Mouse (Mus musculus): ENCODE results near the gene Itgb2l. TPM values are rescaled to one million over a fixed set of nuclear protein-coding genes. Genes with fewer than 3 reads are reported as not detected.
"Not testable (repeated sequence)": the region's sequence is repeated elsewhere in the genome, so short reads cannot be mapped to it uniquely, and the experiment has no call there.

Gene Itgb2l
- polyA plus RNA-seq, 1 experiment from 2014 or later: 0.17 TPM

- no peak overlapping the region for H3K4me2 ChIP-seq
- no peaks in the 10 kb centered on the region for H3K27me3 ChIP-seq (ENCODE audit: control insufficient read depth, insufficient read depth, low read length)
- H3K9me3 ChIP-seq (replicated peaks; ENCODE audit: control insufficient read depth, low read length): no peaks in the 10 kb centered on the region
- no peak overlapping the region for H3K9ac ChIP-seq (ENCODE audit: low read depth, low read length)
- no peak overlapping the region for H3K27ac ChIP-seq (ENCODE audit: low read depth, low read length)
- ATAC-seq (replicated peaks; ENCODE audit: insufficient number of reproducible peaks, low FRiP score, low TSS enrichment): no peak
- H3K4me1 ChIP-seq (ENCODE audit: control insufficient read depth, insufficient read depth, low read length): peaks cover 10% of the 10 kb centered on the region
- WGBS (ENCODE audit: insufficient replicate concordance): 68% methylated on average over 4 of the region's 4 CpGs
- H3K4me3 ChIP-seq (ENCODE audit: low read depth, low read length): no peak overlapping the region
- no peaks in the 10 kb centered on the region for H3K36me3 ChIP-seq (ENCODE audit: control insufficient read depth, insufficient read depth, low read length)
Measured at GRCm38 (mm10) chr16:96468698-96469097, 25.3 kb upstream of the Itgb2l start.

GRCm38 (mm10) chr16:96468011-96468410 lies 24.6 kb upstream of the Itgb2l start:
- whole genome bisulfite sequencing (ENCODE audit: insufficient replicate concordance): 60% methylated on average over 4 of the region's 4 CpGs
- Histone ChIP-seq H3K4me1 (ENCODE audit: control insufficient read depth, insufficient read depth, low read length) (peaks cover 10% of the 10 kb centered on the region), H3K9me3 (replicated peaks; ENCODE audit: control insufficient read depth, low read length) (no peaks in the 10 kb centered on the region), H3K27me3 (ENCODE audit: control insufficient read depth, insufficient read depth, low read length) (no peaks in the 10 kb centered on the region), H3K4me2 (no peak overlapping the region), H3K4me3 (ENCODE audit: low read depth, low read length) (no peak overlapping the region), H3K27ac (ENCODE audit: low read depth, low read length) (no peak overlapping the region), H3K36me3 (ENCODE audit: control insufficient read depth, insufficient read depth, low read length) (no peaks in the 10 kb centered on the region), H3K9ac (ENCODE audit: low read depth, low read length) (no peak overlapping the region)
- ATAC-seq (replicated peaks; ENCODE audit: insufficient number of reproducible peaks, low FRiP score, low TSS enrichment): no peak

- Histone ChIP-seq H3K27me3 (ENCODE audit: control insufficient read depth, insufficient read depth, low read length) (no peaks in the 10 kb centered on the region), H3K9ac (ENCODE audit: low read depth, low read length) (no peak within 1 kb of the TSS), H3K9me3 (replicated peaks; ENCODE audit: control insufficient read depth, low read length) (no peaks in the 10 kb centered on the region), H3K4me1 (ENCODE audit: control insufficient read depth, insufficient read depth, low read length) (peaks cover 5% of the 10 kb centered on the region), H3K36me3 (ENCODE audit: control insufficient read depth, insufficient read depth, low read length) (no peaks in the 10 kb centered on the region), H3K27ac (ENCODE audit: low read depth, low read length) (no peak within 1 kb of the TSS), H3K4me2 (no peak within 1 kb of the TSS), H3K4me3 (ENCODE audit: low read depth, low read length) (no peak within 1 kb of the TSS)
- no peak for ATAC-seq (replicated peaks; ENCODE audit: insufficient number of reproducible peaks, low FRiP score, low TSS enrichment)
- 10% methylated on average over 8 of the region's 8 CpGs for WGBS (ENCODE audit: insufficient replicate concordance)
Measured at GRCm38 (mm10) chr16:96467445-96467844, 24.0 kb upstream of the Itgb2l start, which contains the start of gene Pcp4. Gene Pcp4 (plus strand): TSS chr16:96467606.

GRCm38 (mm10) chr16:96460788-96461187 lies 17.4 kb upstream of the Itgb2l start:
- Histone ChIP-seq H3K9ac (ENCODE audit: low read depth, low read length) (no peak overlapping the region), H3K9me3 (replicated peaks; ENCODE audit: control insufficient read depth, low read length) (no peaks in the 10 kb centered on the region), H3K27ac (ENCODE audit: low read depth, low read length) (no peak overlapping the region), H3K4me3 (ENCODE audit: low read depth, low read length) (no peak overlapping the region), H3K4me1 (ENCODE audit: control insufficient read depth, insufficient read depth, low read length) (no peaks in the 10 kb centered on the region), H3K27me3 (ENCODE audit: control insufficient read depth, insufficient read depth, low read length) (0 out of 2 replicates have a peak, but pooled peaks cover 2% of the 10 kb centered on the region), H3K4me2 (no peak overlapping the region), H3K36me3 (ENCODE audit: control insufficient read depth, insufficient read depth, low read length) (no peaks in the 10 kb centered on the region)
- 68% methylated on average over 3 of the region's 3 CpGs for WGBS (ENCODE audit: insufficient replicate concordance)
- ATAC-seq (replicated peaks; ENCODE audit: insufficient number of reproducible peaks, low FRiP score, low TSS enrichment): no peak

DNA sequence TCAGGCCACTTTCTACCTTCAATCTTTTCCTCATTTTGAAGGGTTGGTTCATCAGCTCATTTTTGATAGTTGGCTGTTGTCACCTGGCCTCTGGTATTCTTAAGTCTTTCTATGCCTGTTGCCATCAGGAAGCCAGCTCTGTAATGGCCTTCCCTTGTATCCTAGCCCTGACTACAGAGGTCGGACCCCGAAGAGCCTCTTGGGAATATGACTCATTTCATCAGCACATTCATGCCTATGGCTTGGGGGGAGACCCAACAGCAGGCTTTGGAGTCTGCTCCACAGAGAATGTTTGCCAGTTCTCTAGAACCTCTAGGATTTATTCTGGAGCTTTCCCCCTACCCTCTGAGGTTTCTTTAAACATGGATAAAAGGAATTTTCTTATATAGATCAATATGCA lies 15.9 kb upstream of the Itgb2l start:
- no peak for ATAC-seq (replicated peaks; ENCODE audit: insufficient number of reproducible peaks, low FRiP score, low TSS enrichment)
- Histone ChIP-seq H3K27ac (ENCODE audit: low read depth, low read length) (no peak overlapping the region), H3K36me3 (ENCODE audit: control insufficient read depth, insufficient read depth, low read length) (no peaks in the 10 kb centered on the region), H3K9me3 (replicated peaks; ENCODE audit: control insufficient read depth, low read length) (no peaks in the 10 kb centered on the region), H3K4me1 (ENCODE audit: control insufficient read depth, insufficient read depth, low read length) (no peaks in the 10 kb centered on the region), H3K9ac (ENCODE audit: low read depth, low read length) (no peak overlapping the region), H3K27me3 (ENCODE audit: control insufficient read depth, insufficient read depth, low read length) (0 out of 2 replicates have a peak, but pooled peaks cover 4% of the 10 kb centered on the region), H3K4me2 (no peak overlapping the region), H3K4me3 (ENCODE audit: low read depth, low read length) (no peak overlapping the region)
- WGBS (ENCODE audit: insufficient replicate concordance): 77% methylated on average over 2 of the region's 2 CpGs

DNA sequence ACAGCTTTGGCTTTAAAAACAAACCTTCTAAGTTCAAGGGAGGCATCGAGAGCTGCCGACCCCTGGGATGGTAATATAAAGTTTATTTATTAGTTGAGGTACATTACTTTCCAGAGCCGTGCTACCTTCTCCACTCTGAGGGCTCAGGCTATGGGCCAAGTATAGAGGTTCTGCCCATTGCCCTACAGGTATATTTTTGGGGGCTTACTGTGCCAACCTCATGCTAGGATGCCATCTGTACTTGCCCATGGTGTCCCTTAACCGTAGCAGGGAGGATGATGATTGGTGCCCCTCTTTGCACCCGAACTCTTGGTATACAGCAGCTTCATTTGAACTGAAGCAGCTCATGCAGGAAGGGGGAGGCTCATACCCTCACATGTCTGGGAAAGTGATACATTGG lies 14.2 kb upstream of the Itgb2l start:
- Histone ChIP-seq H3K4me2 (no peak overlapping the region), H3K9me3 (replicated peaks; ENCODE audit: control insufficient read depth, low read length) (no peaks in the 10 kb centered on the region), H3K27ac (ENCODE audit: low read depth, low read length) (no peak overlapping the region), H3K27me3 (ENCODE audit: control insufficient read depth, insufficient read depth, low read length) (0 out of 2 replicates have a peak, but pooled peaks cover 4% of the 10 kb centered on the region), H3K4me3 (ENCODE audit: low read depth, low read length) (no peak overlapping the region), H3K36me3 (ENCODE audit: control insufficient read depth, insufficient read depth, low read length) (no peaks in the 10 kb centered on the region), H3K9ac (ENCODE audit: low read depth, low read length) (no peak overlapping the region), H3K4me1 (ENCODE audit: control insufficient read depth, insufficient read depth, low read length) (no peaks in the 10 kb centered on the region)
- WGBS (ENCODE audit: insufficient replicate concordance): 78% methylated on average over 5 of the region's 5 CpGs
- ATAC-seq (replicated peaks; ENCODE audit: insufficient number of reproducible peaks, low FRiP score, low TSS enrichment): no peak

- no peak overlapping the region for H3K9ac ChIP-seq (ENCODE audit: low read depth, low read length)
- no peak for ATAC-seq (replicated peaks; ENCODE audit: insufficient number of reproducible peaks, low FRiP score, low TSS enrichment)
- no peak overlapping the region for H3K4me3 ChIP-seq (ENCODE audit: low read depth, low read length)
- H3K27me3 ChIP-seq (ENCODE audit: control insufficient read depth, insufficient read depth, low read length): 0 out of 2 replicates have a peak, but pooled peaks cover 2% of the 10 kb centered on the region
- no peak overlapping the region for H3K4me2 ChIP-seq
- H3K27ac ChIP-seq (ENCODE audit: low read depth, low read length): no peak overlapping the region
- no peaks in the 10 kb centered on the region for H3K4me1 ChIP-seq (ENCODE audit: control insufficient read depth, insufficient read depth, low read length)
- H3K9me3 ChIP-seq (replicated peaks; ENCODE audit: control insufficient read depth, low read length): no peaks in the 10 kb centered on the region
- H3K36me3 ChIP-seq (ENCODE audit: control insufficient read depth, insufficient read depth, low read length): no peaks in the 10 kb centered on the region
Measured at GRCm38 (mm10) chr16:96454086-96454485, 10.7 kb upstream of the Itgb2l start.

DNA sequence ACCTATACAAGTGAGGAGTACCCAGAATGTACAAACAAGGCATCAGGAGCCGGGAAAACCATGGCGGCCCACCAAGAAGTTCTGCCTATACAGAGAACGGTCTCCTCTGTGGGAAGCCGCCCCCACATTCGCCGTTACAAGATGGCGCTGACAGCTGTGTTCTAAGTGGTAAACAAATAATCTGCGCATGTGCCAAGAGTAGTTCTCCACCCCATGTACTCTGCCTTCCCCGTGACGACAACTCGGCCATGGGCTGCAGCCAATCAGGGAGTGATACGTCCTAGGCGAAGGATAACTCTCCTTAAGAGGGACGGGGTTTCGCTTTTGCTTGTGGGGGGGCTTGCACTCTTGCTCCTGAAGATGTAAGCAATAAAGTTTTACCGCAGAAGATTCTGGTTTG lies 7.5 kb upstream of the Itgb2l start:
- not testable (repeated sequence) for ATAC-seq (replicated peaks; ENCODE audit: insufficient number of reproducible peaks, low FRiP score, low TSS enrichment); H3K4me3 ChIP-seq (ENCODE audit: low read depth, low read length); H3K9me3 ChIP-seq (replicated peaks; ENCODE audit: control insufficient read depth, low read length); H3K9ac ChIP-seq (ENCODE audit: low read depth, low read length); H3K27me3 ChIP-seq (ENCODE audit: control insufficient read depth, insufficient read depth, low read length); H3K36me3 ChIP-seq (ENCODE audit: control insufficient read depth, insufficient read depth, low read length); H3K4me2 ChIP-seq; H3K4me1 ChIP-seq (ENCODE audit: control insufficient read depth, insufficient read depth, low read length); H3K27ac ChIP-seq (ENCODE audit: low read depth, low read length)
- WGBS (ENCODE audit: insufficient replicate concordance): 92% methylated on average over 12 of the region's 16 CpGs

DNA sequence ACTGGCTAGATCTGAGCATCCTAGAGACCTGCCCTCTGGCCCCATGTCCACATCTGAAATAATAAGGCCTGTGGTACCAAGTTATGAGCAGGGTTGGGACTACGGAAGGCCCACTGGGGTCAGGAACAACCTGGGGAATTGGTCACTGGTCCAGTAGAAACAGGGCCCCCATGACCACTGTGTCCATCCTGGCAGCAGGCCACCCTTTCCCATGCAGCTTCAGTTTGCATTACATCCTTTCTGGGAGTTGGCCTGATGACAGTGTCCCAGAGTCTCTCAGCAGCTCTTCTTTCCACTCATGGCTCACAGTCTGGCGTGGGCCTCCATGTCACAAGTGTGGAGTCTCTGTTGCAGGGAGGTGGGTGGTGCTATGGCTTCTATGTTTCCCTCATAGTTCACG lies 1.6 kb downstream of the Itgb2l start:
- Histone ChIP-seq H3K27me3 (ENCODE audit: control insufficient read depth, insufficient read depth, low read length) (no peaks in the 10 kb centered on the region), H3K36me3 (ENCODE audit: control insufficient read depth, insufficient read depth, low read length) (no peaks in the 10 kb centered on the region), H3K4me2 (no peak overlapping the region), H3K4me1 (ENCODE audit: control insufficient read depth, insufficient read depth, low read length) (no peaks in the 10 kb centered on the region), H3K27ac (ENCODE audit: low read depth, low read length) (no peak overlapping the region), H3K9me3 (replicated peaks; ENCODE audit: control insufficient read depth, low read length) (no peaks in the 10 kb centered on the region), H3K4me3 (ENCODE audit: low read depth, low read length) (no peak overlapping the region), H3K9ac (ENCODE audit: low read depth, low read length) (no peak overlapping the region)
- 74% methylated on average over 3 of the region's 3 CpGs for WGBS (ENCODE audit: insufficient replicate concordance)
- no peak for ATAC-seq (replicated peaks; ENCODE audit: insufficient number of reproducible peaks, low FRiP score, low TSS enrichment)
